Mouse (Mus musculus) bone marrow macrophage, adult 2 months (primary cell): ENCODE data around the gene Defb48. TPM values are rescaled to one million over a fixed set of nuclear protein-coding genes. Genes with fewer than 3 reads are reported as not detected.

Experiments
- H3K27ac ChIP-seq: 2 replicates; pipeline ENCODE4 v1.5.1; 2012; ENCODE audit warnings: low read depth, low read length; ENCODE audit not compliant: insufficient read depth
- H3K4me1 ChIP-seq: 2 replicates; pipeline ENCODE4 v1.6.1; 2012; ENCODE audit warnings: low read length; ENCODE audit not compliant: control insufficient read depth, insufficient read depth
- H3K4me3 ChIP-seq: 2 replicates; pipeline ENCODE4 v1.5.1; 2012; ENCODE audit warnings: mild to moderate bottlenecking, low read length, moderate library complexity; ENCODE audit not compliant: insufficient read depth
- CTCF ChIP-seq: IDR thresholded peaks from 2 replicates; pipeline ENCODE4 v1.5.1; 2012; ENCODE audit warnings: low read depth, mild to moderate bottlenecking, low read length, moderate library complexity
- POLR2A ChIP-seq: IDR thresholded peaks from 2 replicates; pipeline ENCODE4 v1.6.1; 2012; ENCODE audit warnings: mild to moderate bottlenecking, low read depth, low read length, borderline replicate concordance
- polyA plus RNA-seq: library from polyadenylated mRNA; stranded (reverse); fragments of >200 nt; gene quantifications from 2 replicates; pipeline ENCODE4 v1.2.4, GENCODE M21; 2012; ENCODE audit not compliant: missing spikeins, insufficient read depth, insufficient read length

Defb48 gene
- polyA plus RNA-seq, 1 experiment: not detected

GRCm38 (mm10) chr14:62979815-62980214, 4.5 kb downstream of the Defb48 start:
- TF ChIP-seq POLR2A: no peak
- TF ChIP-seq CTCF: no peak
- H3K4me3 ChIP-seq: no peak overlapping the region
- H3K27ac ChIP-seq: no peak overlapping the region
- H3K4me1 ChIP-seq: peaks cover 5% of the 10 kb centered on the region

- Histone ChIP-seq H3K27ac (no peak overlapping the region), H3K4me1 (peaks cover 5% of the 10 kb centered on the region), H3K4me3 (no peak overlapping the region)
- TF ChIP-seq CTCF (peak; percentile 87), POLR2A (no peak)
These were observed 9.3 kb downstream of the Defb48 start for GRCm38 (mm10) chr14:62975046-62975445.

- no peak overlapping the region for H3K4me3 ChIP-seq
These were observed 18.3 kb downstream of the Defb48 start for GRCm38 (mm10) chr14:62965811-62966520.

GRCm38 (mm10) chr14:62965342-62965741, 19.0 kb downstream of the Defb48 start:
- no peak overlapping the region for H3K27ac ChIP-seq
- peaks cover 16% of the 10 kb centered on the region for H3K4me1 ChIP-seq
- TF ChIP-seq CTCF (no peak), POLR2A (no peak)
- H3K4me3 ChIP-seq: no peak overlapping the region

More at GRCm38 (mm10) chr14:62965811-62966520, 18.3 kb downstream of the Defb48 start:
- no peak overlapping the region for H3K27ac ChIP-seq
- peaks cover 16% of the 10 kb centered on the region for H3K4me1 ChIP-seq
- TF ChIP-seq CTCF: no peak
- TF ChIP-seq POLR2A: no peak

- TF ChIP-seq POLR2A: no peak
- TF ChIP-seq CTCF: no peak
- Histone ChIP-seq H3K4me3 (no peak overlapping the region), H3K4me1 (peaks cover 16% of the 10 kb centered on the region), H3K27ac (no peak overlapping the region)
These were observed 20.7 kb downstream of the Defb48 start for GRCm38 (mm10) chr14:62963632-62964031.

- Histone ChIP-seq H3K4me3 (no peak overlapping the region), H3K4me1 (no peaks in the 10 kb centered on the region), H3K27ac (no peak overlapping the region)
- TF ChIP-seq POLR2A: no peak
- TF ChIP-seq CTCF: no peak
These were observed 28.2 kb downstream of the Defb48 start for GRCm38 (mm10) chr14:62956091-62956490.

GRCm38 (mm10) chr14:62946794-62947193, 37.5 kb downstream of the Defb48 start:
- Histone ChIP-seq H3K4me3 (no peak overlapping the region), H3K27ac (no peak overlapping the region), H3K4me1 (no peaks in the 10 kb centered on the region)
- no peak for TF ChIP-seq POLR2A

GRCm38 (mm10) chr14:62940383-62941074, 43.8 kb downstream of the Defb48 start:
- Histone ChIP-seq H3K27ac (no peak overlapping the region), H3K4me1 (peaks cover 4% of the 10 kb centered on the region), H3K4me3 (no peak overlapping the region)
- no peak for TF ChIP-seq CTCF
- no peak for TF ChIP-seq POLR2A

- TF ChIP-seq CTCF (peak; percentile 35; the same call in 1 of the 2 replicates), POLR2A (no peak)
- H3K27ac ChIP-seq: no peak overlapping the region
- H3K4me3 ChIP-seq: no peak overlapping the region
- peaks cover 4% of the 10 kb centered on the region for H3K4me1 ChIP-seq
These were observed 44.9 kb downstream of the Defb48 start for GRCm38 (mm10) chr14:62939435-62939834.

- Histone ChIP-seq H3K27ac (no peak overlapping the region), H3K4me1 (peaks cover 4% of the 10 kb centered on the region), H3K4me3 (no peak overlapping the region)
- TF ChIP-seq CTCF (no peak), POLR2A (no peak)
These were observed 46.6 kb downstream of the Defb48 start for GRCm38 (mm10) chr14:62937675-62938074.
